Mouse (Mus musculus) liver, embryonic 15.5 days (tissue): ENCODE measurements around the gene Gpr137c. TPM values are rescaled to one million over a fixed set of nuclear protein-coding genes. Genes with fewer than 3 reads are reported as not detected.

Source experiments
- ATAC-seq: fragments of 200-750 bp; cut with Nextera tagmentation; 2 replicates; pipeline ENCODE4 v1.8.0; 2017; ENCODE audit warnings: moderate number of reproducible peaks, mild to moderate bottlenecking, moderate library complexity; ENCODE audit not compliant: insufficient read depth
- H3K27ac ChIP-seq: fragments of 300-500 bp; sonication (generic); replicated peaks from 2 replicates; pipeline ENCODE4 v1.5.1; 2015; ENCODE audit warnings: mild to moderate bottlenecking, inconsistent platforms
- H3K27me3 ChIP-seq: fragments of 300-500 bp; sonication (generic); 2 replicates; pipeline ENCODE4 v1.6.1; 2015; ENCODE audit warnings: mild to moderate bottlenecking, inconsistent platforms
- H3K36me3 ChIP-seq: fragments of 300-500 bp; sonication (generic); replicated peaks from 2 replicates; pipeline ENCODE4 v1.6.1; 2015; ENCODE audit warnings: moderate library complexity, mild to moderate bottlenecking, inconsistent platforms
- H3K4me1 ChIP-seq: fragments of 300-500 bp; sonication (generic); replicated peaks from 2 replicates; pipeline ENCODE4 v1.6.1; 2015; ENCODE audit warnings: inconsistent platforms
- H3K4me2 ChIP-seq: fragments of 300-500 bp; sonication (generic); 2 replicates; pipeline ENCODE4 v1.6.1; 2015; ENCODE audit warnings: moderate library complexity, mild to moderate bottlenecking, inconsistent platforms
- H3K4me3 ChIP-seq: fragments of 300-500 bp; sonication (generic); replicated peaks from 2 replicates; pipeline ENCODE4 v1.5.1; 2015; ENCODE audit warnings: mild to moderate bottlenecking, inconsistent platforms
- H3K9ac ChIP-seq: fragments of 300-500 bp; sonication (generic); 2 replicates; pipeline ENCODE4 v1.6.1; 2015; ENCODE audit warnings: moderate library complexity, mild to moderate bottlenecking, inconsistent platforms
- H3K9me3 ChIP-seq: fragments of 300-500 bp; sonication (generic); replicated peaks from 2 replicates; pipeline ENCODE4 v1.6.1; 2016; ENCODE audit warnings: inconsistent platforms
- WGBS: fragments of 180-500 bp; shearing (Covaris S2); methylation state at CpG from one replicate; pipeline ENCODE4 v1.1.7; 2015; ENCODE audit warnings: mixed read lengths; ENCODE audit not compliant: insufficient replicate concordance; 5-methylcytosine and 5-hydroxymethylcytosine counted together
- polyA plus RNA-seq: library from polyadenylated mRNA; unstranded; fragments of >200 nt; fragmentation: Nextera tagmentation; extraction: Ambion mirVana; gene quantifications from 2 replicates; pipeline ENCODE4 v1.2.1, GENCODE M21; 2015

The Gpr137c gene
- polyA plus RNA-seq: 0.24 and 0.37 TPM in 2 replicates

- Histone ChIP-seq H3K27me3 (peaks cover 40% of the 10 kb centered on the region), H3K4me1 (peaks cover 24% of the 10 kb centered on the region), H3K9me3 (no peaks in the 10 kb centered on the region), H3K4me2 (peak within 1 kb of the TSS; percentile 93), H3K4me3 (peak within 1 kb of the TSS; percentile 67), H3K9ac (peak within 1 kb of the TSS; percentile 61), H3K27ac (peak within 1 kb of the TSS; percentile 71), H3K36me3 (no peaks in the 10 kb centered on the region)
- ATAC-seq: peak; percentile 97
- WGBS: under 1% methylated on average over 84 of the region's 86 CpGs
Observed at GRCm38 (mm10) chr14:45219281-45220089, at the start of gene Gpr137c. TSS of gene Gpr137c (plus strand) at chr14:45219717.

- Histone ChIP-seq H3K4me2 (no peak overlapping the region), H3K27me3 (no peaks in the 10 kb centered on the region), H3K36me3 (no peaks in the 10 kb centered on the region), H3K4me1 (no peaks in the 10 kb centered on the region), H3K9ac (no peak overlapping the region), H3K27ac (no peak overlapping the region), H3K4me3 (no peak overlapping the region), H3K9me3 (no peaks in the 10 kb centered on the region)
- no peak for ATAC-seq
- WGBS: 75% methylated on average over 5 of the region's 5 CpGs
Observed at GRCm38 (mm10) chr14:45172260-45172659, 47.3 kb upstream of the Gpr137c start.

GRCm38 (mm10) chr14:45175012-45175740 is 44.3 kb upstream of the Gpr137c start:
- Histone ChIP-seq H3K9ac (no peak overlapping the region), H3K36me3 (no peaks in the 10 kb centered on the region), H3K27ac (no peak overlapping the region), H3K27me3 (no peaks in the 10 kb centered on the region), H3K9me3 (no peaks in the 10 kb centered on the region), H3K4me2 (no peak overlapping the region), H3K4me1 (no peaks in the 10 kb centered on the region), H3K4me3 (no peak overlapping the region)
- WGBS: 70% methylated on average over 14 of the region's 14 CpGs
- no peak for ATAC-seq

- no peak overlapping the region for H3K27ac ChIP-seq
- ATAC-seq: no peak
Observed at GRCm38 (mm10) chr14:45179186-45179585, 40.3 kb upstream of the Gpr137c start.

GRCm38 (mm10) chr14:45179606-45180005 is 39.9 kb upstream of the Gpr137c start:
- Histone ChIP-seq H3K4me1 (no peaks in the 10 kb centered on the region), H3K27ac (no peak overlapping the region), H3K9ac (no peak overlapping the region), H3K27me3 (no peaks in the 10 kb centered on the region), H3K9me3 (no peaks in the 10 kb centered on the region), H3K4me2 (no peak overlapping the region), H3K36me3 (no peaks in the 10 kb centered on the region), H3K4me3 (no peak overlapping the region)
- ATAC-seq: no peak
- 41% methylated on average over 2 of the region's 2 CpGs for WGBS

More at GRCm38 (mm10) chr14:45179186-45179585, 40.3 kb upstream of the Gpr137c start:
- Histone ChIP-seq H3K4me2 (no peak overlapping the region), H3K9me3 (no peaks in the 10 kb centered on the region), H3K4me1 (no peaks in the 10 kb centered on the region), H3K27me3 (no peaks in the 10 kb centered on the region), H3K9ac (no peak overlapping the region), H3K36me3 (no peaks in the 10 kb centered on the region), H3K4me3 (no peak overlapping the region)
- 46% methylated on average over 2 of the region's 2 CpGs for WGBS

GRCm38 (mm10) chr14:45181611-45182010 is 37.9 kb upstream of the Gpr137c start:
- Histone ChIP-seq H3K4me3 (no peak overlapping the region), H3K4me2 (no peak overlapping the region), H3K9me3 (no peaks in the 10 kb centered on the region), H3K27me3 (no peaks in the 10 kb centered on the region), H3K27ac (no peak overlapping the region), H3K4me1 (no peaks in the 10 kb centered on the region), H3K9ac (no peak overlapping the region), H3K36me3 (no peaks in the 10 kb centered on the region)
- WGBS: 49% methylated on average over 4 of the region's 4 CpGs
- no peak for ATAC-seq

GRCm38 (mm10) chr14:45190999-45191398 is 28.5 kb upstream of the Gpr137c start:
- Histone ChIP-seq H3K4me2 (no peak overlapping the region), H3K27ac (no peak overlapping the region), H3K27me3 (no peaks in the 10 kb centered on the region), H3K9me3 (no peaks in the 10 kb centered on the region), H3K9ac (no peak overlapping the region), H3K4me1 (no peaks in the 10 kb centered on the region), H3K36me3 (no peaks in the 10 kb centered on the region), H3K4me3 (no peak overlapping the region)
- ATAC-seq: no peak
- 54% methylated on average over 2 of the region's 2 CpGs for WGBS

GRCm38 (mm10) chr14:45200607-45201006 is 18.9 kb upstream of the Gpr137c start:
- no peak for ATAC-seq
- Histone ChIP-seq H3K9me3 (no peaks in the 10 kb centered on the region), H3K4me1 (no peaks in the 10 kb centered on the region), H3K27me3 (no peaks in the 10 kb centered on the region), H3K27ac (no peak overlapping the region), H3K36me3 (no peaks in the 10 kb centered on the region), H3K4me3 (no peak overlapping the region), H3K9ac (no peak overlapping the region), H3K4me2 (no peak overlapping the region)

GRCm38 (mm10) chr14:45210683-45211082 is 8.8 kb upstream of the Gpr137c start:
- ATAC-seq: no peak
- no peak overlapping the region for H3K4me2 ChIP-seq
- no peak overlapping the region for H3K27ac ChIP-seq
- no peaks in the 10 kb centered on the region for H3K27me3 ChIP-seq
- 69% methylated on average over 4 of the region's 4 CpGs for WGBS
- no peaks in the 10 kb centered on the region for H3K4me1 ChIP-seq
- H3K36me3 ChIP-seq: no peaks in the 10 kb centered on the region
- no peak overlapping the region for H3K9ac ChIP-seq
- no peak overlapping the region for H3K4me3 ChIP-seq
- no peaks in the 10 kb centered on the region for H3K9me3 ChIP-seq

- ATAC-seq: no peak
- no peak overlapping the region for H3K4me2 ChIP-seq
- no peaks in the 10 kb centered on the region for H3K27me3 ChIP-seq
- 50% methylated on average over 1 of the region's 1 CpGs for WGBS
- H3K9me3 ChIP-seq: no peaks in the 10 kb centered on the region
- no peak overlapping the region for H3K4me3 ChIP-seq
- no peak overlapping the region for H3K9ac ChIP-seq
- no peaks in the 10 kb centered on the region for H3K36me3 ChIP-seq
- H3K4me1 ChIP-seq: no peaks in the 10 kb centered on the region
- H3K27ac ChIP-seq: no peak overlapping the region
Observed at GRCm38 (mm10) chr14:45211431-45211830, 8.1 kb upstream of the Gpr137c start.

GRCm38 (mm10) chr14:45216711-45217340 is 2.7 kb upstream of the Gpr137c start:
- Histone ChIP-seq H3K9ac (no peak overlapping the region), H3K4me3 (no peak overlapping the region), H3K4me2 (no peak overlapping the region), H3K27ac (no peak overlapping the region), H3K36me3 (no peaks in the 10 kb centered on the region), H3K4me1 (peaks cover 24% of the 10 kb centered on the region), H3K9me3 (no peaks in the 10 kb centered on the region), H3K27me3 (peaks cover 37% of the 10 kb centered on the region)
- no peak for ATAC-seq
- 73% methylated on average over 9 of the region's 9 CpGs for WGBS
